Mouse (Mus musculus): ENCODE data around the gene St6galnac3.

St6galnac3 gene

DNA sequence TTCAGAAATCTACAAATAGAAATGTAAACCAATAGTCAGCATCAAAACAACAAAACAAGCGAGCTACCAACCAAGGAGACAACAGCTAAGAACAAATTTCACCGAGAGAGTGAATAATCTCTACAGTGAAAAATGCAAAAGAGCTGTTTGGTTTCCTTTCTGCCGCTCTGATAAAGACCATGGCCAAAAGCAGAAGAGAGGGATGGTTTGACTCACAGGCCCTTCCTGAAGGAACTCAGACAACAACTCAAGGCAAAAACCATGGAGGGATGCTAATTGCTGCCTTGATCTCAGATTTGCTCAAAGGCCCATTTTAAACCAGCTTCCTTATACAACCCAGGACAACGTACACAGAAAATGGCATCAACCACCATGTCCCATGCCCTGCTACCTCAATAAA lies 437.4 kb downstream of the St6galnac3 start:
- DNase-seq (ENCODE audit: low spot score in 2 of 2), result no peak

DNA sequence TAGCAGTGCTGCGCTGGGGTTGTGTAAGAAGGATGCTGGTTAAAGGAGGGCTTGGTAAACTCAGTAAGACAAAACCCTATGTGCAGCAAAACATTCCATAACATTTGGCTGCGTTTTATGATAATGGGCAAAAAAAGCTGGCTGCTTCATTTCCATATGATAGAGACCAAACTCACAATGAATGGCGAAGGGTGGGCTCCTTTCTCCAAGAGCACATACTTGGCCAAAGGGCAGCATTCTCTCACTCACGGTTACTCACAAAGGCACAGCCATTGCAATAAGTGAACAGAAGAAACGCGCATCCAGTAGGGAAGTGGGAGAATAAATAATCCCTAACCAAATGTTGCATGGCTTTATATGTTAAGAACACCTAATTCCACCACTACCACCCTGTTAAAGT lies 437.9 kb downstream of the St6galnac3 start:
- DNase-seq (ENCODE audit: low spot score in 2 of 2), result no peak

DNA sequence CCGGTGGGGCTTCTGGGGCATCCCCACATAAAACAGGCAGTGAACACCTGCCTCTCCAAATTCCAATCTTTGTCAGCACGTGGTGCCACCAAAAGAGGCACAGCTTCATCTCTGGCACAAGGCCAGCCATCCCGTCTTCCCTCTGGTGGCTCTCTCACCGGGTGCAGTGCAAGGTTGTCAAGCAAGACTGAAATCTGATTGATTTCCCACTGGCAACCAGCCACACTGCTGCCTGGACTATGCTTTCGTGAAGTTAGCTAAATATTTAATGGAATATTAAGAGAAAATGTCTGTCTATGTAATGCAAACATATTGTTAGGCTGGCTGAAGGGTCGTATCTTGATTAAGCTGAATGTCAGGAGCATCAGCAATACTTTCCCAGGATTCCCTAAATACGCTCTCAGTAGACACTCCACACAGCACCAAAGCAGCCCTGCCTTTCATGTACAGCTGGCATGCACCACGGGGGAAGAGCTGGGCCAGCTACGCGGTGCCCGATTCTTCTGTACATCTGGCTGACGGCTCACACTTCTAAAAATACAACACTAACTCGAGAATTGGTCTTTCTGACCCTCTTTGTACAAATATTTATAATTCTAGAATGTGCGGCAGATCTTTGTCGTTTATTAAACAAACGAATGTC lies 442.7 kb downstream of the St6galnac3 start:
- DNase-seq (ENCODE audit: low spot score in 2 of 2), result no peak

DNA sequence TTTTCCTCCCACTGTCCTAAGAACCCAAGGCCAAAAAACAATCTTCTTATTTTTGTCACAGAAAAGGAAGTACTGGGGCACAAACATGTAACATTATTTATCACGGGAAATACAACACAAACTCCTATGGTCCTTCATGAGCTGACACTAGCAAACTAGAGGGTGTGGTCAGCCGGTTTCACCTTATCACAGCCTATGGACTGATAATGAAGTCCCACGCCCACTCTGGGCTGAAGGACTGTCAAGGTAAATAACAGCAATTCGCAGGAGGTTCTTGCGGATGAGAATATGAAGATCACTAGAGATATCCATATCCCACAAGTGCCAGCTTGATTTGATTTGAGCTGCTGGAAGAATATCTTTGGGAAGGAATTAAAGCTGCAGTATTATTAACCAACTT lies 446.7 kb downstream of the St6galnac3 start:
- DNase-seq (ENCODE audit: low spot score in 2 of 2), result no peak

DNA sequence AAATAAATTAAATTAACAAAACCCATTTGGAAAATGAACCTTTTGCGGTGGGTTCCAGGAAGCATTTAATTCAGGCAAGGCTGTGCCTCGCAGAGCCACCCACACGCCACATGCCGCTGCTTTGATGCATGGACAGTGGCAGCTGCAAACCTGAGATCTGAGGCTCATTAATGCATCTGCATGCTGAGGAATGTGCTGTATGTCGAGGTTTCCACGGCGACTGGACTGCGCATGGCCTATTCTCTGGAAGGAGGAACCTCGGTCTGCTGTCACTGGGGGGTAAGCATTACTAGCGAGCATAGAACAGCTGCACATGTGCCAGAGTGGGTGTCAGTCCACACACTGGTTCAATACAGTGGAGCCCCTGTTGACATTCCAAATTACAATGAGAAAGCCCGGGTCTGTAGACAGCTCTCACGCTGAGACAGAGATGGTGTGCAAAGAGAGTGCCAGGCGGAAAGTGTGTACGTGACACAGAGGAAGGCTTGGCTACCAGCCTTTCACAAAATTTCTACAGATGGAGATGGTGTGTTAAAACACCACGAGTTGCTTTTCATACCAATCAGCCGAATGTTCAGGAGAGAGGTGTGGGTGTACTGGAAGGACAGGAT lies 447.5 kb downstream of the St6galnac3 start:
- DNase-seq (ENCODE audit: low spot score in 2 of 2), result no peak

DNA sequence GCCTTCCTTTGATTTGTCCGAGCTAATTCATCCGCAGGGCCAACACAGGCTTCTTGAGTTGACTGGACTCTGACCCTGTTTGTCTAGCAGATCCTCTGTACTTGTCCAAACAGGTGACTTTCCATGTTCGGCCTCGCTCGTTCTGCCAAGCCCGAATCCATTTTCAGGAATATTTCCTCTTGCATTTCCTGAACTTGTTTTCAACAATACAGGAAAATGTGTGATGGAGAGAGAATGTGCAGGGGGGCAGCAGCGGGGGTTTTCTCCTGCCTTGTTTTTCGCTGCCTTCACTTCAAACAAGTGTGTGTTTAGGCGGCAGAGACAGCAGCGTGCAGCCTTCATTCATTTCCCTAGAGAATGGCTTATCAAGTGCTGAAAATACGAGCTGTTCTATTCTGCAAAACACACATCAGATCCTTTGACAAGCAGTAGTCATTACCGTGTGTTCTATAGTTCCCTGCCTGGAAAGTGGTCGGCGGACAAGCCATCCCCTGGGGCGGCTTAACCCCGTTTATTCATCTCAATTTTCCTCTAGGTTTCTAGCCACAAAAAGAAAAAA lies 448.1 kb downstream of the St6galnac3 start:
- DNase-seq (ENCODE audit: low spot score in 2 of 2), result no peak

DNA sequence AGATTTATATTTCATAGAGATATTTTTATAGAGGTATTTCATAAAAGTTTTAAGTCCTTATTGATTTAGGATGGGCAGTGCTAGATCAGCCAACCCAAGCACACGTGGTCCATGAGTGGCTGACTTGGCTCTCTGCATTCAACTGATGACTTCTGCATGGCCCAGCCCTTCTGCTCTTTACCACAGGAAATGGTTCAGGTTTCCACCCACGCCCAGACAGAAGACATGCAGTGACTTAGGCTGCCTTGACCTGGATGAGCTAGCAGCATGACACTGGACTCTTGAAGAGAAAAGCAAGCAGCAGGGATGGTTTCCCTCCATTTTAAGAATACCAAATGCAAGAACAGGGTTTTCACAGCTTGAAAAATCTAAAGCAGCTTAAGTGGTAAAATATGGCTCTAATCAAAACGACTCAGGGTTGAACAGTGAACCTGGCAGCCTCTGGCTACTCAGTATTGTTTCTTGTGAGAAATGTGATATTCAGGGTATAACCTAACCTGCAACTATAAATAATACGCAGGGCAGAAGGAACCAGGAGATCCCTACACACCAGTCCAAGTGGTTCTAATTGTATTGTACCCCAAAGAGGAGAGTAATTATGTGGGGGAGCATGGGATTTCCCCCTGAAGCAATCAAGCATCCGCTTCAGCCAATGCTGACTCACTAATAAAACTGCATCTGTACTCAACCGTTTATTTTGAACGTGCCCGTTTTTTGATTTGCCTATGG lies 448.7 kb downstream of the St6galnac3 start:
- no peak for DNase-seq (ENCODE audit: low spot score in 2 of 2)

DNA sequence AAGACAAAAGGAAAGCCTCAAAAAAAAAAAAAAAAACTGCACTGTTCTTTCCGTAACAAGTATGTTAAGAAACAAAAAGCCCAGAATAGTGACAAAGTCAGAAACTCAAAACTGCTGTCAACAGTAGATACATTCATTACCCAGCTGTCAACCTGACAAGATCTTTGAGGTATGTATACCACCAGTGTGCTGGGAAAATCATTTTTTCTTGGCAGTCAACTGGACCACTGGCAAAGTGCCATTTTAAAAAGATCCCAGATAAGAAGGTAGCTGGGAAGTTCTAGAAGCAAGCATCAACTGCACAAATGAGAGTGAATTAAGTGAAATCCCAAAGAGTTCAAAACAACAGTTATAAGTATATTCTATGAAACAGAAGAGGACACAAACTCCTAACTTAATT lies 452.7 kb downstream of the St6galnac3 start:
- DNase-seq (ENCODE audit: low spot score in 2 of 2), result no peak

DNA sequence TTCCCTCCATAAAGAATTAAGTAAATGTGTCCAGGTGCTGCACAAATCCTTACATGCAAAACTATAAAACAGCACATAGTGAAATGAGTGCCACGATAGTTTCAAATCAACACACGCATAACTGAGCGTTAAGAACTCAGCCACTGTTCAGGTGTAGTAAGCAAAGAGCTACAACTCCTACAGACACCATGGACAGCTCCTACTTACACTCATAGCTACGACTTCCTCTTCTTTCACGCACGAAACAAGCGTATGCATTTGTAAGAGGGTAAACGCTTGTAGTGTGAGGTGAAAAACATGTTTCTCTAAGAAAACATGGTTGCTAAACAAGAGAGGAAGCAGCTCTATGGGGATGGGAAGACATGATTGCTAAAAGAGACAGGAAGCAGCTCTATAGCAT lies 457.6 kb downstream of the St6galnac3 start:
- DNase-seq (ENCODE audit: low spot score in 2 of 2), result no peak

DNA sequence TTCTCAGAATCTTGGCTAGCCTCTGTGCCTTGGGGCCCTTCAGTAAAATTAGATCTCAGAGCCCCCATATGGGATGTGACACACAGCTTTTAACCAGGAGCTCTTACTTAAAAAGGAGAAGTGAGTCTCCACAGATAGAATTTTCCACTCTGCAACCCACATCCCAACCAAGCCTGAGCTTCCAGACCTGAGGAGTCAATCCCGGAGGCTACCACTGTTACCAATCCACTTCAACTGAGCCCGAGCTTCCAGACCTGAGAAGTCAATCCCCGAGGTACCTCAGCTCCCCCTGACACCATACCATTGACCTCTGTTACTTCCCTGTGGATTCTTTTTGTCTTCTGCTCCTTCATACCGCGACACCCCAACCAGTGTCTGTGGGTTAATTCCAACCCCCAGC lies 463.0 kb downstream of the St6galnac3 start:
- no peak for DNase-seq (ENCODE audit: low spot score in 2 of 2)

DNA sequence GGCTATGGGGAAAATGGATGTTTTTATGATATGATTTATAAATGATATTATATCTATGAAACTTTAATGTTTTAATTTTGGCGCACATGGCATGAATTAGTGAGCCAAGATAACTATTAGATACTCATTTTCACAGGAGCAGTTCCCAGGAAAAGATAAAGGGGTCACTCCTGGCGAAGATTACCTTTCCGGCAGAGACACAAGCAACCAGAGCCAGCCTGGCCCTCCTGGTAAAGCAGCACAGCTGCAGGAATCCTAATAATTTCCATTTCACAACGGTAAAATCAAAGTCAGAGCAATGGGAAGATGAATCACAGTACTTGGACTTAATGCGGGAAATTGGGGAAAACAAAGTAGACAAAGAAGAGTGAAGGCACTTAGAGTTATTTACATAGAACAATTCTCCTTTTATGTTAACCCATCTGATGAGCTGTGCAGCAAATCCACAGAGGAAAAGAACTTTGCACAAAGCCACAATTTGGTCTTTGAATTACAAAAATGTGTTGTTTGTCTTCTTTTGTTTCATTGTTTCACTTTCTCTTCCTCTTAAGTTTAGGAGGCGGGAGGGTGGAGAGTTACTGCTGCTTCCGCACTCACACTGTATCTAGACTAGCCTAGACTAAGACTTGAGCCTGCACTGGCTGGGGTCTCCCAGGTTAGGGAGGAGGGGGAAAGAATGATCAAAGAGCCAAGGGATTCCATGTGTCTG lies 464.6 kb downstream of the St6galnac3 start:
- no peak for DNase-seq (ENCODE audit: low spot score in 2 of 2)

DNA sequence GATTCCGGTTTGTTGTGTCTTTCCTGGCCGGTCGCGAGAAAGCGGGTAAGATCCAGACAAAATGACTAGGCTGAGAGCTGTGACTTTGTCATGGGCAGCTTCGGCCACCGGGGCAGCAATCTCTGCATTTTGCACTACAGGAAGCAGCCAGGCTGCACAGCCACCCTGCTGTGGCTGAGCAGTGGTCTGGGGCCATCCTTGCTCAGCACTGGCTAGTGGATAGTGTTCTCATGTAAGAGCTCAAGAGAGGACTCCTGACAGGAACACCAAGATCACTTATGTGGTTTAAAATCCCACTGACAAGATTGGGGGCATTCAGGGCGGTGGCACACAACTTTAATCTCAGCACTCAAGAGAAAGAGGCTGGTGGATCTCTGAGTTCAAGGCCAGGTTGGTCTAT lies 469.1 kb downstream of the St6galnac3 start:
- no peak for DNase-seq (ENCODE audit: low spot score in 2 of 2)

DNA sequence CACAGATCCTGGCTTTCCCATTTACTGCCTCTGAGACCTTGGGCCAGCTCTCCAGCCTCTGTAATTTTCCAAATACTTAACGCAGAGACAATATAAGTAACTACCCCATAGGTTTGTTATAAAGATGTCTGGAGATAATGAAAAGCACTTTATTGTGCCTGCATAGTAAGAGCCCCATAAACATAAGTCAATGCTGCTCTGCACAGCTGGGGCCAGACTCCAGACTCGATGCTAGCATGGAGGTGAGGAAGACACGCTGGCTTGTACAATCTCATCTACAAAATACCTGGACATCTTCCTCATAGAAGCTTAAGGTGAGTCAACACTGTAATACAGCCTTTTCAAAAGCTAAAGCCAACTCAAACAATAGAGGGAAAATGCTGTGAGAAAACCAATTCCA lies 473.3 kb downstream of the St6galnac3 start:
- no peak for DNase-seq (ENCODE audit: low spot score in 2 of 2)

DNA sequence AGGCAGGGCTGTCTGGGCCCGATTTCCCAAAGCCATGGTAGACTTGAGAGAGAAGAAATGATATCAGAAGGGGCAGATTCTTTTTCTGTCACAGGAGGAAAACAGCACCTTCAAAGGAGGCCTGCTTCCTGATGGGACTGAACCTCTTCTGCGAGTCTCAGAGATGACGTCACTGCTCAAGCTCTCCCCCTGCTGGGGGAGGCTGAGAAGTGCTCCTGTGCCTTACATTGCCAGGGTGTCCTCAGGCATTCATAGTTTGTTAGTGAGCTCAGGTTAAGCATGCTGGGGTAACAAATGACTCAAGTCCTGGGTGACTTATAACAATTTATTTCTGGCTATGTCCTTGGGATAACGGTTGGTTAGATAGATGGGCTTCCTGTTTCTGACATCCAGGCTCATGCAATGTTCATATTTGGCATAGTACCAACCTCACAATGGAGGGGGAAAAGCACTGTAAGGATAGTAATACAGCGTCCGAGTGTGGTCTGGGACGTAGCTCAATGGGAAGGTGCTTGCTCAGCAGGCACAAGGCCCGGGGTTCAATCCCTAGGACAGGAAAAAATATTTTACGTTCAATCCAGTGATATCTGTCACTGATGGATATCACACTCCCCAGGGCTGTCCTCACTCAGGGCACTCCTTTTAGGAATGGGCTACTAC lies 474.2 kb downstream of the St6galnac3 start:
- peak; percentile 35 to 59 for DNase-seq (ENCODE audit: low spot score in 2 of 2)

DNA sequence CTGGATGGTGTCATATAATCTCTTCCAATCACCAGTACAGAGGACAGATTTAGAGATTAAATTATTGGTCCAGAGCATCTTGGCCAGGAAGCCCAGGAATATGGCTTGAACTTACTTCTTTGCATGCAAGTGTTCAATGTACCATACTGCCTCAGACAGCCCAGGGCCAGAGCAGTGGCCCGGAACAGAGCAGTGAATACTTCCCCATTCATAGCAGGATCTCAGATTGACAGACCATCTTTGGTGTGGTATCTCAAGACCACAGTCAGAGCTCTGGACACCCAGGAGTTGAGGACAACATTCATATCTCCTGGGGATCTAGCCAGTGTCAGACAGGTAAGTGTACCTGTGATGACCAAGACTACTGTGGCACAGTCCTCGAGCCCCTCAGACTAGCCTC lies 476.1 kb downstream of the St6galnac3 start:
- no peak for DNase-seq (ENCODE audit: low spot score in 2 of 2)

DNA sequence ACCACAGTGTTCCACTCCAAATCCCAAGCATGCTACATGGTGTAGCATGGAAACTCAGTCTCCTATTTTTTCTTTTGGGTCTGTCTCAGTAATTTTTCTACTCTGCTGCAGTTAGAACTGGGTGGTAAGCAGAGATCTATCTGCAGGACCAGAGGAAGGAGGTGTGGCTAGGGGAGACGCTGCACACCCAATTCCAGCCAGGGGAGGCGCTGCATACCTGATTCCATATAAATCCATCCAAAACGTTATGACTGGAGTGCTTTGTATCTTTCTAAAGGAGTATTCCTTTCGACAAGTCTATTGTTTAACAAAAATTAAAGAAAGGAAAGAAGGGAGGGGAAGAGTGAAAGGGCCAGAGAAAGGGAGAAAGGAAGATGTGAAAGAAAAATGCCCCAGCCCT lies 476.9 kb downstream of the St6galnac3 start:
- DNase-seq (ENCODE audit: low spot score in 2 of 2), result no peak

DNA sequence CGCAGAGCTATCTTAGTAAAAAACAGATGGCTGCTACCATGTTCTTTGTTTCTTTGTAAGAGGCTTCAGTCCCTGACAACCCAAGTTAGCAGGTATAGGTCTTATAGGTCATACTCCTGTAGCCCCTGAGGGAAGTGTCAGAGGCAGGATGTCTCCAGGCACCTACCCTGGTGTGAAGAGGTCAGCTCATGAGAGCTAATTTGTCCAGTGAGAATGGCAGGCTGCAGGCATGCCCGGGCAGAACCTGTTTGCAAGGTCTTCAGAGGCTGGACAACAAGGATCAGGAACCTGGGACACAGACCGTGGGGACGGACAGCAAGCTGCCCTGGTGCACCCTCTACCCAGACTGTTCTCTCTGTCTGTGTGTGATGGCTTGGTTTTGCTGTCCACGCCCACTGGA lies 482.4 kb downstream of the St6galnac3 start:
- no peak for DNase-seq (ENCODE audit: low spot score in 2 of 2)

DNA sequence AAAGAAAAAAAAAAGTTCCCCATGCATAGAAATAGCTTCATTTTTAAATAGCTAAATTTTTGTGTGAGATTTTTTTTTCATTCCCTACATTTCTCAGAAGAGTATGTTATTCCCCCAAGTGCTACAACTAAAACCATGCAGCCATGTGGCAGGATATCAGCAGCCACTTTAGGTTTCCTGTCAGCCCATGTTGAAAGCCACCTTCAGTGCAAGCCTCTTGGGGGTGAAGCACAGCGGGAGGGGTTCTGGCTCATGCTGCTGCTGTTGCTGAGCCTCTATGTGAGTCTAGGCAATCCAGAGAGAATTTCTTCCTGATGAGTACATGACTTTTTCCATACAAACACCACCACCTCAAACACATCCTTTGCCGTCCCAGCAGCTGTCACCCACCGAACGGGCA lies 483.8 kb downstream of the St6galnac3 start:
- DNase-seq (ENCODE audit: low spot score in 2 of 2), result no peak

DNA sequence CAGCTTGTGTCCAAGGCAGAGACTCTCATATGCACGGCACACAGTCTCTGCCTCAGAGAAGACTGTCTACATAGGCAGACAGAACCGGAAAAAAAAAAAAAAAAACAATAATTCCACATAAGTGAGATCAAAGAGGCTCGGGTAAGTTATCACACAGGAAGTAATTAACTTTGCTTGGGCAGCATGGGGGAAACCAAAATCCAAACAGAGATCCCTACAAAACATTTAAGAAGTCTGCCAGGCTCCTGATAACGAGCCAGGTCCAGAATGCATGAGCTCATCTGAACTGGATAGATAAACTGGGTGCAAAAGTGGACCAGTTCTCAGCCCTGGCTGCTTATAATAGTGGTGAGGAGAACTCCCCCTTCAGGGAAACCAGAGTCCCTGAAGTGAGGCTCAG lies 484.6 kb downstream of the St6galnac3 start:
- DNase-seq (ENCODE audit: low spot score in 2 of 2), result no peak

DNA sequence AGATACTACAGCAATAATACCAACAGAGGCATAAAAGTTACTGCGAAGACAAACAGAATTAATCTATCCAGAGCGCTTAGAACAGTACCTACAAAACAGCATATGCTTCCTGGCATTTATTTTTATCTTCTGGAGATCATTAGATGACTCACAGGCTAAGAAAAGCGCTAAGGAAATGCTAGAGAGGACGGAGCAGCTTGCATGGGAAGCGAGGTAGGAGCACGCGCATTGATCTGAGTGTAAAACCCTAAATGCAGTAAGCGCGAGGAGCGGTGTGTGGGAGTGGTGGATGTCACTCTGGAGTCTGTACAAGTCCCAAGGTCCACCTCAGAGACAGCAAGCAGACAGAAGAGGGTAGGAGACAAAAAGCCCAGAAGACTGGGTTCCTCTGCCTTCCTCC lies 486.6 kb downstream of the St6galnac3 start:
- DNase-seq (ENCODE audit: low spot score in 2 of 2), result peak in 1 of 2 experiments; percentile 23

DNA sequence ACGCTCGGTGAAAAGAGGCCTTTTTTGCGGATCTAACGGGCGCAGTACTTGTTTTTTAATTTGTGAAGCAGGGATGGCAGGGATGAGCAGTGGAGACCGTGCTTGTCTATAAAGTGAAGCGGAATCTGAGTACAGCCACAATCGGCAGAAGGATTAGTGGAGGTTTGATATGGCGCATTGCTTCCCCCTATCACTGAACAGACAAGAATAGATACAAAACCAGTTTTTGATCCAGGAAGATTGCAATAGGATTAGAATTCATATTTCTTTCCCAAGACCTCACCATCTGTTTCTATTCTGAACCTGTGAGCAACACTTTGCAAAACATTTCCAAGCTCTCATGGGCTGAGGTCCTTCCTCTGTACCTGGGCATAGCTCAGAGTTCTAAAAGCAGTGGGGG lies 488.7 kb downstream of the St6galnac3 start:
- no peak for DNase-seq (ENCODE audit: low spot score in 2 of 2)
